12 mouse cellular contexts compared by ENCODE assay signal in genomic region chr11:109271399-109271798, GRCm38 (mm10).
"Had no signal": no experiment of that assay in that cellular context is flagged by ENCODE, and none has a peak within 500 bp of the region (broad histone marks: within the 10 kb centered on the region; RNA-seq: fewer than 3 reads in every experiment).

No protein-coding gene starts in this region.

- H3K27me3 ChIP-seq: limb, embryonic 15.5 days; liver, embryonic 12.5 days; midbrain, embryonic 13.5 days had no signal

- H3K9ac ChIP-seq: limb, embryonic 15.5 days; liver, embryonic 12.5 days; lung, embryonic 14.5 days; midbrain, embryonic 13.5 days had no signal

- ATAC-seq: intestine, postnatal 0 days; liver, embryonic 12.5 days; midbrain, embryonic 13.5 days had no signal

- H3K4me2 ChIP-seq: limb, embryonic 15.5 days; liver, embryonic 12.5 days; lung, embryonic 14.5 days; midbrain, embryonic 13.5 days had no signal

- H3K4me3 ChIP-seq: left cerebral cortex, adult 2 months; limb, embryonic 15.5 days; liver, embryonic 12.5 days; midbrain, embryonic 13.5 days had no signal

- DNase-seq: kidney, adult 8-10 months; kidney, postnatal 25 days; lung, embryonic 14.5 days; lung, postnatal 10 days; lung, postnatal 4 days; thymus, adult 18-20 months; thymus, postnatal 14 days had no signal

- H3K9me3 ChIP-seq: limb, embryonic 15.5 days; liver, embryonic 12.5 days; midbrain, embryonic 13.5 days had no signal

- H3K27ac ChIP-seq: left cerebral cortex, adult 2 months; limb, embryonic 15.5 days; liver, embryonic 12.5 days; midbrain, embryonic 13.5 days had no signal

- H3K36me3 ChIP-seq: limb, embryonic 15.5 days; liver, embryonic 12.5 days had no signal
